In genomic region chr15:92696276-92696956, GRCm38 (mm10) we compare ENCODE assay signal across 19 mouse cellular contexts.
DNase-seq lines count a peak whose midpoint lies in the region; ATAC-seq and TF ChIP-seq lines count a peak whose summit lies in the region.
"Had no signal": no experiment of that assay in that cellular context is flagged by ENCODE, and none has a peak within 500 bp of the region (broad histone marks: within the 10 kb centered on the region; RNA-seq: fewer than 3 reads in every experiment).

No protein-coding gene starts in this region.

- peaks cover 18% of the 10 kb centered on the region for H3K4me1 ChIP-seq in forebrain, embryonic 13.5 days
- H3K4me1 ChIP-seq in forebrain, embryonic 11.5 days (replicated peaks; ENCODE audit: control insufficient read depth, insufficient read depth, low read length), result 0 out of 2 replicates have a peak, but pooled peaks cover 2% of the 10 kb centered on the region
- 0 out of 2 replicates have a peak, but pooled peaks cover 2% of the 10 kb centered on the region for H3K4me1 ChIP-seq in hindbrain, embryonic 16.5 days (ENCODE audit: control insufficient read depth, insufficient read depth, low read depth, low read length)
- peaks cover 8% of the 10 kb centered on the region; the same call in 1 of the 2 replicates for H3K4me1 ChIP-seq in hindbrain, embryonic 13.5 days (replicated peaks)
- no peaks in the 10 kb centered on the region for H3K4me1 ChIP-seq in lung, postnatal 0 days (ENCODE audit: insufficient read depth, low read depth, low read length)
- peaks cover 12% of the 10 kb centered on the region for H3K4me1 ChIP-seq in forebrain, embryonic 16.5 days (replicated peaks; ENCODE audit: control insufficient read depth, insufficient read depth, low read length)
- H3K4me1 ChIP-seq: embryonic facial prominence, embryonic 15.5 days had no signal

- H3K9ac ChIP-seq in forebrain, embryonic 13.5 days, result no peak overlapping the region
- no peak overlapping the region for H3K9ac ChIP-seq in forebrain, embryonic 11.5 days (ENCODE audit: low read length)
- H3K9ac ChIP-seq in hindbrain, embryonic 16.5 days (ENCODE audit: low read depth, low read length), result no peak overlapping the region
- H3K9ac ChIP-seq in hindbrain, embryonic 13.5 days, result no peak overlapping the region
- H3K9ac ChIP-seq in lung, postnatal 0 days (replicated peaks; ENCODE audit: low read depth), result no peak overlapping the region
- H3K9ac ChIP-seq in forebrain, embryonic 16.5 days (replicated peaks; ENCODE audit: low read depth, low read length), result no peak overlapping the region
- H3K9ac ChIP-seq: embryonic facial prominence, embryonic 15.5 days; heart, embryonic 12.5 days; limb, embryonic 15.5 days; liver, postnatal 0 days; midbrain, embryonic 12.5 days; neural tube, embryonic 12.5 days had no signal

- ATAC-seq in forebrain, embryonic 13.5 days, result peak; percentile 53
- ATAC-seq in forebrain, embryonic 11.5 days (replicated peaks; ENCODE audit: low FRiP score), result no peak
- ATAC-seq in hindbrain, embryonic 16.5 days, result peak; percentile 50; the same call in 1 of the 2 replicates
- ATAC-seq in hindbrain, embryonic 13.5 days (ENCODE audit: low FRiP score), result no peak
- no peak for ATAC-seq in lung, postnatal 0 days
- peak; percentile 65 for ATAC-seq in forebrain, embryonic 16.5 days
- ATAC-seq: inflammation-experienced regulatory T-cells, adult 6 months; liver, postnatal 0 days had no signal

- H3K27ac ChIP-seq in forebrain, embryonic 13.5 days, result no peak overlapping the region; the same call in 1 of the 2 replicates
- no peak overlapping the region for H3K27ac ChIP-seq in forebrain, embryonic 11.5 days (ENCODE audit: low read depth, low read length)
- peak overlapping the region; percentile 11; the same call in 1 of the 2 replicates for H3K27ac ChIP-seq in hindbrain, embryonic 16.5 days (ENCODE audit: low read depth, low read length)
- no peak overlapping the region for H3K27ac ChIP-seq in hindbrain, embryonic 13.5 days
- H3K27ac ChIP-seq in lung, postnatal 0 days (ENCODE audit: low read length), result no peak overlapping the region
- no peak overlapping the region for H3K27ac ChIP-seq in forebrain, embryonic 16.5 days (ENCODE audit: low read length)
- H3K27ac ChIP-seq: embryonic facial prominence, embryonic 15.5 days; limb, embryonic 15.5 days; midbrain, embryonic 12.5 days; neural tube, embryonic 12.5 days had no signal

- no peak overlapping the region for H3K4me3 ChIP-seq in forebrain, embryonic 13.5 days
- H3K4me3 ChIP-seq in forebrain, embryonic 11.5 days (ENCODE audit: low read depth, low read length), result no peak overlapping the region
- no peak overlapping the region for H3K4me3 ChIP-seq in hindbrain, embryonic 16.5 days (ENCODE audit: low read length)
- no peak overlapping the region for H3K4me3 ChIP-seq in hindbrain, embryonic 13.5 days
- no peak overlapping the region for H3K4me3 ChIP-seq in lung, postnatal 0 days (ENCODE audit: low read depth, low read length)
- no peak overlapping the region for H3K4me3 ChIP-seq in forebrain, embryonic 16.5 days (replicated peaks; ENCODE audit: low read length)
- H3K4me3 ChIP-seq: embryonic facial prominence, embryonic 15.5 days; heart, embryonic 12.5 days; limb, embryonic 15.5 days; midbrain, embryonic 12.5 days; neural tube, embryonic 12.5 days had no signal

- H3K9me3 ChIP-seq in forebrain, embryonic 13.5 days (replicated peaks), result peaks cover 5% of the 10 kb centered on the region; the same call in 1 of the 2 replicates
- no peaks in the 10 kb centered on the region for H3K9me3 ChIP-seq in forebrain, embryonic 11.5 days (ENCODE audit: control insufficient read depth, low read length)
- H3K9me3 ChIP-seq in hindbrain, embryonic 16.5 days (ENCODE audit: control insufficient read depth, low read length), result no peaks in the 10 kb centered on the region
- H3K9me3 ChIP-seq in hindbrain, embryonic 13.5 days, result no peaks in the 10 kb centered on the region
- H3K9me3 ChIP-seq in lung, postnatal 0 days (ENCODE audit: low read length), result no peaks in the 10 kb centered on the region
- no peaks in the 10 kb centered on the region for H3K9me3 ChIP-seq in forebrain, embryonic 16.5 days (ENCODE audit: control insufficient read depth, low read length)
- H3K9me3 ChIP-seq: embryonic facial prominence, embryonic 15.5 days; heart, embryonic 12.5 days; limb, embryonic 15.5 days; midbrain, embryonic 12.5 days; neural tube, embryonic 12.5 days had no signal

- no peaks in the 10 kb centered on the region for H3K36me3 ChIP-seq in forebrain, embryonic 13.5 days (ENCODE audit: poor library complexity, severe bottlenecking)
- H3K36me3 ChIP-seq in forebrain, embryonic 11.5 days (ENCODE audit: control insufficient read depth, insufficient read depth, low read length), result no peaks in the 10 kb centered on the region
- no peaks in the 10 kb centered on the region for H3K36me3 ChIP-seq in hindbrain, embryonic 16.5 days (ENCODE audit: control insufficient read depth, insufficient read depth, low read length)
- H3K36me3 ChIP-seq in hindbrain, embryonic 13.5 days, result no peaks in the 10 kb centered on the region
- no peaks in the 10 kb centered on the region for H3K36me3 ChIP-seq in lung, postnatal 0 days (ENCODE audit: insufficient read depth, low read length)
- no peaks in the 10 kb centered on the region for H3K36me3 ChIP-seq in forebrain, embryonic 16.5 days (ENCODE audit: control insufficient read depth, insufficient read depth)
- H3K36me3 ChIP-seq: embryonic facial prominence, embryonic 15.5 days; heart, embryonic 12.5 days; limb, embryonic 15.5 days; midbrain, embryonic 12.5 days; neural tube, embryonic 12.5 days had no signal

- H3K27me3 ChIP-seq in forebrain, embryonic 13.5 days, result no peaks in the 10 kb centered on the region; the same call in 1 of the 2 replicates
- no peaks in the 10 kb centered on the region for H3K27me3 ChIP-seq in forebrain, embryonic 11.5 days (ENCODE audit: control insufficient read depth, insufficient read depth, low read length)
- H3K27me3 ChIP-seq in hindbrain, embryonic 16.5 days (replicated peaks; ENCODE audit: control insufficient read depth, insufficient read depth, low read length), result no peaks in the 10 kb centered on the region
- no peaks in the 10 kb centered on the region for H3K27me3 ChIP-seq in hindbrain, embryonic 13.5 days
- no peaks in the 10 kb centered on the region for H3K27me3 ChIP-seq in lung, postnatal 0 days (replicated peaks; ENCODE audit: insufficient read depth, low read length)
- no peaks in the 10 kb centered on the region for H3K27me3 ChIP-seq in forebrain, embryonic 16.5 days (replicated peaks; ENCODE audit: control insufficient read depth, insufficient read depth, low read length)
- H3K27me3 ChIP-seq: embryonic facial prominence, embryonic 15.5 days; heart, embryonic 12.5 days; limb, embryonic 15.5 days; midbrain, embryonic 12.5 days; neural tube, embryonic 12.5 days had no signal

- no peak overlapping the region for H3K4me2 ChIP-seq in forebrain, embryonic 13.5 days
- no peak overlapping the region for H3K4me2 ChIP-seq in forebrain, embryonic 11.5 days (ENCODE audit: low read depth, low read length, severe bottlenecking)
- H3K4me2 ChIP-seq in hindbrain, embryonic 16.5 days (ENCODE audit: low read length), result no peak overlapping the region
- H3K4me2 ChIP-seq in hindbrain, embryonic 13.5 days, result no peak overlapping the region
- H3K4me2 ChIP-seq in lung, postnatal 0 days (replicated peaks; ENCODE audit: low read depth, low read length), result 0 out of 2 replicates have a peak overlapping the region, but pooled peaks have one; percentile 11
- H3K4me2 ChIP-seq in forebrain, embryonic 16.5 days (ENCODE audit: low read length), result 0 out of 2 replicates have a peak overlapping the region, but pooled peaks have one; percentile 3
- H3K4me2 ChIP-seq: embryonic facial prominence, embryonic 15.5 days; heart, embryonic 12.5 days; limb, embryonic 15.5 days; midbrain, embryonic 12.5 days; neural tube, embryonic 12.5 days had no signal

- 0 out of 2 replicates have a peak, but pooled peaks have one; percentile 29 for TF ChIP-seq EP300 in lung, postnatal 0 days (IDR thresholded peaks at IDR 0.05)

- TF ChIP-seq CTCF in lung, postnatal 0 days (IDR thresholded peaks at IDR 0.05), result no peak

- DNase-seq in forebrain, embryonic 11.5 days (ENCODE audit: low spot score), result no peak
- peak; percentile 49 for DNase-seq in lung, postnatal 0 days (ENCODE audit: low spot score)
- DNase-seq in lung, postnatal 36 days, result no peak
- no peak for DNase-seq in B cell, adult 2 months
- DNase-seq: cerebellum, adult 11 months; gastrocnemius, postnatal 14 days; kidney, postnatal 14 days; layer of hippocampus, adult 9-11 months; liver, postnatal 0 days had no signal

- WGBS in forebrain, embryonic 13.5 days, result 9% methylated on average over 10 of the region's 10 CpGs
- 59% methylated on average over 10 of the region's 10 CpGs for WGBS in forebrain, embryonic 11.5 days
- WGBS in hindbrain, embryonic 16.5 days, result 31% methylated on average over 10 of the region's 10 CpGs
- 47% methylated on average over 10 of the region's 10 CpGs for WGBS in hindbrain, embryonic 13.5 days
- WGBS in lung, postnatal 0 days, result 13% methylated on average over 10 of the region's 10 CpGs
- WGBS in forebrain, embryonic 16.5 days, result 5% methylated on average over 10 of the region's 10 CpGs

Comparison
In these comparisons a context has a peak if more than half of its experiments do, and no peak if none do; other contexts are left out.
1. ATAC-seq: peak in forebrain, embryonic 13.5 days (single experiment), hindbrain, embryonic 16.5 days (single experiment) and forebrain, embryonic 16.5 days (single experiment); none in forebrain, embryonic 11.5 days (single experiment), hindbrain, embryonic 13.5 days (single experiment) and lung, postnatal 0 days (single experiment).
2. H3K4me2 ChIP-seq: peak in lung, postnatal 0 days (single experiment) and forebrain, embryonic 16.5 days (single experiment); none in forebrain, embryonic 13.5 days (single experiment), forebrain, embryonic 11.5 days (single experiment), hindbrain, embryonic 16.5 days (single experiment) and hindbrain, embryonic 13.5 days (single experiment).